Mouse (Mus musculus): ENCODE measurements at regions not wholly inside any gene's neighbourhood (a gene's known extent, or its start where the extent isn't known, plus 50 kb on each side); places are given as distances from the start of the nearest gene placed in this dataset.

- Histone ChIP-seq H3K4me3 (ENCODE audit: low read length) (no peak overlapping the region), H3K27me3 (ENCODE audit: insufficient read depth, low read length) (no peaks in the 10 kb centered on the region), H3K9me3 (ENCODE audit: low read length) (no peaks in the 10 kb centered on the region), H3K9ac (replicated peaks; ENCODE audit: low read length) (no peak overlapping the region), H3K27ac (no peak overlapping the region), H3K4me2 (ENCODE audit: low read depth, low read length) (no peak overlapping the region), H3K4me1 (ENCODE audit: insufficient read depth, low read length) (no peaks in the 10 kb centered on the region), H3K36me3 (ENCODE audit: insufficient read depth, low read length) (no peaks in the 10 kb centered on the region)
- ATAC-seq (no peak), DNase-seq (ENCODE audit: low spot score) (no peak)
- 78% methylated on average over 3 of the region's 3 CpGs for WGBS
- no peak for TF ChIP-seq CTCF (IDR thresholded peaks at IDR 0.05; ENCODE audit: low read depth)
Measured at GRCm38 (mm10) chrX:167098914-167099313, 110.2 kb downstream of the Tmsb4x start.

GRCm38 (mm10) chrX:167091841-167092240 lies 117.3 kb downstream of the Tmsb4x start:
- no peak for DNase-seq (ENCODE audit: low spot score)
- Histone ChIP-seq H3K4me1 (ENCODE audit: insufficient read depth, low read length) (no peaks in the 10 kb centered on the region), H3K27me3 (ENCODE audit: insufficient read depth, low read length) (no peaks in the 10 kb centered on the region; the same call in 1 of the 2 replicates), H3K9me3 (ENCODE audit: low read length) (no peaks in the 10 kb centered on the region), H3K36me3 (ENCODE audit: insufficient read depth, low read length) (no peaks in the 10 kb centered on the region), H3K27ac (no peak overlapping the region), H3K9ac (replicated peaks; ENCODE audit: low read length) (no peak overlapping the region), H3K4me3 (ENCODE audit: low read length) (no peak overlapping the region), H3K4me2 (ENCODE audit: low read depth, low read length) (no peak overlapping the region)
- no peak for TF ChIP-seq CTCF (IDR thresholded peaks at IDR 0.05; ENCODE audit: low read depth)
- ATAC-seq: no peak
- WGBS: 83% methylated on average over 1 of the region's 1 CpGs

DNA sequence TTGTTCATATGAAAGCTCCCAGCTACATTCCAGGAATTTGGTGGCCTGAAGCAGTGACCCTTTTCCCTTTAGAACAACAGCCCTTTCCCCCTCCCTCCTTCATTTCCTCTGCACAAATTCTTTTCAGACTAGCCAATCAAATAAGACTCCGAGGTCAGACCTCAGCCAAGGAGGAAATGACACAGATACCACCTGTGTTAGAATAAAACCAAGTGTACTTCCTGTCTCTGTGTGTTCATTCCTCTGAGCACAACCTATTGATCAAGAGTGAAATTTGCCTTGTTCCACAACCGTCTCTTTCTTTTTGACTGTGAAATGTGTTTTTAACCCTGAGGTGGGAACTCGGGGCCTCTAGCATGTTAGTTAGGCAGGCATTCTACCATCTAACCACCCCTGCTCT lies 120.2 kb downstream of the Tmsb4x start:
- Histone ChIP-seq H3K36me3 (ENCODE audit: insufficient read depth, low read length) (no peaks in the 10 kb centered on the region), H3K27ac (no peak overlapping the region), H3K4me3 (ENCODE audit: low read length) (no peak overlapping the region), H3K9ac (replicated peaks; ENCODE audit: low read length) (no peak overlapping the region), H3K27me3 (ENCODE audit: insufficient read depth, low read length) (no peaks in the 10 kb centered on the region; the same call in 1 of the 2 replicates), H3K9me3 (ENCODE audit: low read length) (no peaks in the 10 kb centered on the region), H3K4me1 (ENCODE audit: insufficient read depth, low read length) (no peaks in the 10 kb centered on the region), H3K4me2 (ENCODE audit: low read depth, low read length) (no peak overlapping the region)
- 53% methylated on average over 3 of the region's 3 CpGs for WGBS
- no peak for TF ChIP-seq CTCF (IDR thresholded peaks at IDR 0.05; ENCODE audit: low read depth)
- ATAC-seq (no peak), DNase-seq (ENCODE audit: low spot score) (no peak)

- 32% methylated on average over 2 of the region's 2 CpGs for WGBS
- ATAC-seq: no peak
Measured at GRCm38 (mm10) chrX:167088438-167088837, 120.7 kb downstream of the Tmsb4x start.

DNA sequence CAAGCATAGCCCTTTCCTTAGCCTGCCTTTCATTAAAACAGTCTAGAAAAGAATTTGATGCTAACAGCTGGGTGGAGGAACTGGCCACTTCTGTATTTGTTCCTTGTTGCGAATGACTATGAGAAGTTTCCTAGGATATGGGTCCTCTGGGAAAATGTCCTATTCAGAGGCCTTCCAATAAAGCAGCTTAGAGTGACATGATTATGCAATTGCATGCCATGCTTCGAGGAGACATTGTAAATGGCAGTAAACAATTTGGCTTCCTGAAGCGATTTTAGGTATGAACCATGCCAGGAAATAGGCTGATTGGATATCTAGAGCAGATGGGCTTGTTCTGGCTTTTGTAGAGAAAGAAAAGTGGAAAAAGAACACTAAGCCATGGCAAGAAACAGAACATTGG lies 128.3 kb downstream of the Tmsb4x start:
- H3K27me3 ChIP-seq (ENCODE audit: insufficient read depth, low read length): no peaks in the 10 kb centered on the region
- DNase-seq (ENCODE audit: low spot score): no peak
- no peak overlapping the region for H3K4me2 ChIP-seq (ENCODE audit: low read depth, low read length)
- no peak overlapping the region for H3K4me3 ChIP-seq (ENCODE audit: low read length)
- no peaks in the 10 kb centered on the region for H3K4me1 ChIP-seq (ENCODE audit: insufficient read depth, low read length)
- no peak for TF ChIP-seq CTCF (IDR thresholded peaks at IDR 0.05; ENCODE audit: low read depth)
- H3K9ac ChIP-seq (replicated peaks; ENCODE audit: low read length): no peak overlapping the region
- H3K27ac ChIP-seq: no peak overlapping the region
- WGBS: 49% methylated on average over 3 of the region's 3 CpGs
- no peaks in the 10 kb centered on the region for H3K9me3 ChIP-seq (ENCODE audit: low read length)
- no peak for ATAC-seq
- H3K36me3 ChIP-seq (ENCODE audit: insufficient read depth, low read length): no peaks in the 10 kb centered on the region

More at GRCm38 (mm10) chrX:167088438-167088837, 120.7 kb downstream of the Tmsb4x start:
- no peak overlapping the region for H3K27ac ChIP-seq
- H3K36me3 ChIP-seq (ENCODE audit: insufficient read depth, low read length): no peaks in the 10 kb centered on the region
- DNase-seq (ENCODE audit: low spot score): no peak
- no peak for TF ChIP-seq CTCF (IDR thresholded peaks at IDR 0.05; ENCODE audit: low read depth)
- H3K27me3 ChIP-seq (ENCODE audit: insufficient read depth, low read length): no peaks in the 10 kb centered on the region; the same call in 1 of the 2 replicates
- H3K9me3 ChIP-seq (ENCODE audit: low read length): no peaks in the 10 kb centered on the region
- H3K9ac ChIP-seq (replicated peaks; ENCODE audit: low read length): no peak overlapping the region
- H3K4me1 ChIP-seq (ENCODE audit: insufficient read depth, low read length): no peaks in the 10 kb centered on the region
- H3K4me2 ChIP-seq (ENCODE audit: low read depth, low read length): no peak overlapping the region
- no peak overlapping the region for H3K4me3 ChIP-seq (ENCODE audit: low read length)

GRCm38 (mm10) chrX:167069075-167069474 lies 140.0 kb downstream of the Tmsb4x start:
- ATAC-seq (no peak), DNase-seq (ENCODE audit: low spot score) (no peak)
- Histone ChIP-seq H3K27me3 (ENCODE audit: insufficient read depth, low read length) (no peaks in the 10 kb centered on the region; the same call in 1 of the 2 replicates), H3K36me3 (ENCODE audit: insufficient read depth, low read length) (no peaks in the 10 kb centered on the region), H3K4me2 (ENCODE audit: low read depth, low read length) (no peak overlapping the region), H3K9ac (replicated peaks; ENCODE audit: low read length) (no peak overlapping the region), H3K4me3 (ENCODE audit: low read length) (no peak overlapping the region), H3K4me1 (ENCODE audit: insufficient read depth, low read length) (no peaks in the 10 kb centered on the region), H3K27ac (no peak overlapping the region), H3K9me3 (ENCODE audit: low read length) (no peaks in the 10 kb centered on the region)
- 77% methylated on average over 2 of the region's 2 CpGs for WGBS
- TF ChIP-seq CTCF (IDR thresholded peaks at IDR 0.05; ENCODE audit: low read depth): no peak

DNA sequence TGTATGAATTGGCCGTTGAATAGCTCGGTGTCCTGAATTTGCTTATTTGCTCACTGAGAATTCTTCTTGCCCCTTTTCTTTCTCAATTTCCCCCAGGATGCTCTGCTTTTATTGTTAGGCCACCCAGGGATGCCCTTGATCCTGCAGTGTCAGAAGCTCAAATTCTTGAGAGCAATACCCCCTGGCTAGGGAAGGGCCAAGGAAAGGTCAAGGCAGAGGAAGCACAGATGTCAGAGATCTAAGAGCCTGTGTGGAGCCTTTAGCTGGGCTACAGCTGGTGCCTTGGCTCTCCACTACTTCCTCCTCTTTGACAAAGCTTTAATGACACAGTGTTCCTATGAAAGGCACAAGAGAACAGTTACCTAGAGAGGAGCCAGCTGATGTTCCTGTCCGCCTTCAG lies 141.2 kb downstream of the Tmsb4x start:
- Histone ChIP-seq H3K9me3 (ENCODE audit: low read length) (no peaks in the 10 kb centered on the region), H3K27me3 (ENCODE audit: insufficient read depth, low read length) (no peaks in the 10 kb centered on the region; the same call in 1 of the 2 replicates), H3K9ac (replicated peaks; ENCODE audit: low read length) (no peak overlapping the region), H3K27ac (no peak overlapping the region), H3K36me3 (ENCODE audit: insufficient read depth, low read length) (no peaks in the 10 kb centered on the region), H3K4me3 (ENCODE audit: low read length) (no peak overlapping the region), H3K4me1 (ENCODE audit: insufficient read depth, low read length) (no peaks in the 10 kb centered on the region), H3K4me2 (ENCODE audit: low read depth, low read length) (no peak overlapping the region)
- 81% methylated on average over 3 of the region's 3 CpGs for WGBS
- ATAC-seq: no peak
- TF ChIP-seq CTCF (IDR thresholded peaks at IDR 0.05; ENCODE audit: low read depth): no peak
- no peak for DNase-seq (ENCODE audit: low spot score)
